Mouse (Mus musculus): ENCODE data around the gene Atp8b2. TPM values are rescaled to one million over a fixed set of nuclear protein-coding genes. Genes with fewer than 3 reads are reported as not detected.

Atp8b2 gene
- 10 to 100 TPM; 79.1 to 94.6 TPM for total RNA-seq (2021)
- long read RNA-seq, experiment 1, full-length matches to known transcripts, result 21 of 42 reads
- long read RNA-seq, experiment 1, partial matches to known transcripts, result 7 of 42 reads
- long read RNA-seq, experiment 1, other reads (novel, unspliced or antisense), result 14 of 42 reads
- long read RNA-seq, experiment 2, full-length matches to known transcripts, result 29 of 49 reads
- long read RNA-seq, experiment 2, partial matches to known transcripts, result 9 of 49 reads
- long read RNA-seq, experiment 2, other reads (novel, unspliced or antisense), result 11 of 49 reads

DNA sequence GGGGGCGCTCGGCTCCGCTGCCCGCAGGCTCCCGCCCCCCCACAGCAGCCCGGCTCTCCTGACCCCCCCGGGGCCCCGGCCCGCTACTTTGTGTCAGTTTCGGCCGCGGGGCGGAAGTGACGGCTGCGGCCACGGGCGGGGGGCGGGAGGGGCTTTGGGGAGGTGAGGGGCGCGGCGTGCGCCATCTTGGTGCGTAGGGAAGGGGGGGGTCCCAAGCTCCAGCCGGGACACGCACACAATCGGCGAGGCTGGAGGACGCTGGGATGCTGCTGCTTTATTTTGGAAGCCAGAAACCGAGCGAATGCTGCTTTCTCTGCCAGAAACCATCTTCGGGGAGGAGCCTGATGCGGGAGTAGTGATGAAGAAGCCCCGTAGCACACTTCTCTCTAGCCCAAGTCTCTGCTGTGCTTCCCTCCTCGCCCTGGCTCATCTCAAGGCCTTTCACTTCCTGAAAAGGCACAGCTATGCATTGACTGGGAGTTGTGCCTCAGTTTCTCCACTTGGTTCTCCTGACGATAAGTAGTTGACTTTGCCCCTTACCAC lies at the start of gene Atp8b2:
Gene Atp8b2 (minus strand): TSS at position 288 of the 543 bp plus-strand sequence.
- TF ChIP-seq CTCF (conservative IDR thresholded peaks at IDR 0.05), result no peak
- peak within 1 kb of the TSS; percentile 91 for H3K4me3 ChIP-seq
- H3K27ac ChIP-seq, result peak within 1 kb of the TSS; percentile 96
- peak; percentile 50 to 52 for DNase-seq (ENCODE audit: low spot score in 2 of 2)

DNA sequence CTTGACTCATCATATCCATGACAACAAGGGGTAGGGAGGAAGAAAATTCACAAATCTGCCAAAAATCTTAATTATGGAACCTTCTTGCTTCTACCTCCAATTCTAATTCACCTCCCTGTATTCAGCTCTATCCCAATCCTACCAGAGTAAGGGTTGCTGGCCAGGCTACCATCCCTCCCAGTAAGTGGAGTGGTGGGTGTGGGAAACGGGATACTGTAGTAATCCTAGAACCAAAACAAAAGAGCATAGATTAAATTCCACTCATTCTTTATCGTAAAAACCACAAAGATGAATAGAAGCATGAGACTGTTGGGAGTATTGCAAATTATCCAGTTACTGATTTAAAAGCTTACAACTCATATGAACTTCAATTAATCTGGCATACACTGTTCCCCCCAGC lies 47.0 kb upstream of the Atp8b2 start:
- no peak overlapping the region for H3K4me3 ChIP-seq
- TF ChIP-seq CTCF (conservative IDR thresholded peaks at IDR 0.05), result no peak
- no peak overlapping the region; the same call in 1 of the 2 replicates for H3K27ac ChIP-seq
- DNase-seq (ENCODE audit: low spot score in 2 of 2), result no peak

DNA sequence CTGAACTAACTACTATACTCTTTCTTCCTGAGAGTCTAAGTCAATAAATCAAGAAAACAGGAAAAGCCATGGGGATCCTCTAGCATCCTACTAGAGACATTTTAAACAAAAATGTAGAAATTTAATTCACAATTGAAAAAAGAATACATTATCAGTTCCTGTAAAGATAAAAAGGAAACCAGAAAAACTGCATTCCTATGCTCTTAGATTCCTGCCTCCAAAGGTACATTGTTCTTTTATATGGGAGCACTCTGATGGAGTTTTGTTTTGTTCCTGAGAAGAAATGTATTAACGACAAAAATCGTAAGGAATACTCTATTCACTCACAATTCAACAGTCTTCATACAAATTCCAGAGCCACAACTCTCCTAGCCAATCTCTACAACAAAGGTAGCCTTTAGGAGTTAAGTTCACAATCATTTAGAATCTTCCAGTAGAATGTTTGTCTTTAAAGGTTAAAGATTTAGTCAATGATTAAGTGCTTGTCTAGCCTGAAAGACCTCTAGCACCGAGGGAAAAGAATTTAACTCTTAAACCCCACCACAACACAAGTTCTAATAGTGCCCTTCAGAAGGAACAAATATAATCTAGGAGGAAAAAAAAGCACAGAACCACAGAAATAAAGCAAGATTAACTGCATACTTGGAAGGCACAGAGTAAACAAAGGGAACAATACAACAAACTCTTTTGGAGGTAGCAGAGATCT lies 40.9 kb upstream of the Atp8b2 start:
- no peak overlapping the region for H3K4me3 ChIP-seq
- no peak overlapping the region for H3K27ac ChIP-seq
- DNase-seq (ENCODE audit: low spot score in 2 of 2), result no peak
- no peak for TF ChIP-seq CTCF (conservative IDR thresholded peaks at IDR 0.05)

DNA sequence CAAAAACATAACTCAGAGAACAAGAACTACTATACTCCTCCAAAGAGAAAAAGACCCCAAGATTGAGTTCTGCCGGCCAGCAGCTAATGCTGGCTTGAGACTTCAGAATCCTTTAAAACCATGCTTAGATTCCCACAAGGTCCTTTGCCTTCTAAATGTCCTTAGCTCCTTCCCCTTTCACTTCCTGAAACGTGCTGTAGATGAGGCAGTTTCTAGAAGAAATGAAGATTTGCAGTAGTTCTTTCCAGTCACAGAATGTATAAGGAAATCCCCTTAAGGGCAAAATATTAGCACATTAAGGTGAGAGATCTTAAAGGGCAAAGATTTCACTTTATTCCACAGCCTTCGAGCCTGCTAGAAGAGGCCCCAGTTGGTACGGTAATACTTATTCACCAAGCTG lies 36.5 kb upstream of the Atp8b2 start:
- Histone ChIP-seq H3K27ac (no peak overlapping the region; the same call in 1 of the 2 replicates), H3K4me3 (no peak overlapping the region)
- TF ChIP-seq CTCF (conservative IDR thresholded peaks at IDR 0.05), result no peak
- no peak for DNase-seq (ENCODE audit: low spot score in 2 of 2)

DNA sequence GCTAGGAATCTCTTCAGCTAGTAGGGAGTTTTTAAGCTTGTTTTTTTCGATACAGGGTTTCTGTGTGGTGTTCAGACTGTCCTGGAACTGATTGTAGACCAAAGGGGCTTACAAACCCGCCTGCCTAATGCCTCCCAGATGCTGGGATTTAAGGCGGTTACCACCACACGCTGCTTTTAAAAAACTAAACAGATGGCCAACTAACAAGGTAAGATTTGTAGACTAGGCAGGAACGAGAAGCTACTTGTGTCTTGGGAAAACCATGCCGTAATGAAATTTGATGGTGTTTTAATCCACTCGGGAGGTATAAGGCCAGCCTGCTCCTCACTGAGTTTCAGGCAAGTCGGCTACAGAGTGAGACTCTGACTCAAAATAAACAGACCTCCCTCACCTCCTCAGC lies 35.8 kb upstream of the Atp8b2 start:
- DNase-seq (ENCODE audit: low spot score in 2 of 2), result no peak
- Histone ChIP-seq H3K27ac (peak overlapping the region; percentile 98), H3K4me3 (peak overlapping the region; percentile 62)
- TF ChIP-seq CTCF (conservative IDR thresholded peaks at IDR 0.05), result no peak

DNA sequence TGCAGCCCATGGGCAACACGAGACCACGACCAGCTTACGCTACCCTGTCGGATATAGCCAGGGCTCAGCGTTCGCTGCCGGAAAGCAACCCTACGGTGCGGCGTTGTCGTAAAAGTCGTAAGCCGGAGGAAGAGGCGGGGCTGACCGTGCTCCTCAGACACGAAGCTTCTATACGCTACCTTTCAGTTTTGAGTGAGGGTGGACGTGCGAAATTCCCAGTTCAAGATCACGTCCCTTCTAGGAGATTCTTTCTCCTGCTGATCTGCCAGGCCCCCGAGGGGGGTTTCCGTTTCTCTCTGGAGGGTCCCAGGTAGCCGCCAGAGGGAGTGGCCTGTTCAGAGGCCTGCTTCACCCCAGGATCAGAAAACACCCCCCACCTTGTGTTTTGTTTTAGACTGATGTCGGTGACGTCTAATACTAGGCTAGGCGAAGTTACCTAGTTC lies 35.3 kb upstream of the Atp8b2 start, which contains the start of gene Hax1:
Gene Hax1 (minus strand): TSS at position 169 of the 443 bp plus-strand sequence.
- TF ChIP-seq CTCF (conservative IDR thresholded peaks at IDR 0.05), result peak; percentile 57
- DNase-seq (ENCODE audit: low spot score in 2 of 2), result peak; percentile 93 to 94
- Histone ChIP-seq H3K4me3 (peak within 1 kb of the TSS; percentile 62), H3K27ac (peak within 1 kb of the TSS; percentile 98)

DNA sequence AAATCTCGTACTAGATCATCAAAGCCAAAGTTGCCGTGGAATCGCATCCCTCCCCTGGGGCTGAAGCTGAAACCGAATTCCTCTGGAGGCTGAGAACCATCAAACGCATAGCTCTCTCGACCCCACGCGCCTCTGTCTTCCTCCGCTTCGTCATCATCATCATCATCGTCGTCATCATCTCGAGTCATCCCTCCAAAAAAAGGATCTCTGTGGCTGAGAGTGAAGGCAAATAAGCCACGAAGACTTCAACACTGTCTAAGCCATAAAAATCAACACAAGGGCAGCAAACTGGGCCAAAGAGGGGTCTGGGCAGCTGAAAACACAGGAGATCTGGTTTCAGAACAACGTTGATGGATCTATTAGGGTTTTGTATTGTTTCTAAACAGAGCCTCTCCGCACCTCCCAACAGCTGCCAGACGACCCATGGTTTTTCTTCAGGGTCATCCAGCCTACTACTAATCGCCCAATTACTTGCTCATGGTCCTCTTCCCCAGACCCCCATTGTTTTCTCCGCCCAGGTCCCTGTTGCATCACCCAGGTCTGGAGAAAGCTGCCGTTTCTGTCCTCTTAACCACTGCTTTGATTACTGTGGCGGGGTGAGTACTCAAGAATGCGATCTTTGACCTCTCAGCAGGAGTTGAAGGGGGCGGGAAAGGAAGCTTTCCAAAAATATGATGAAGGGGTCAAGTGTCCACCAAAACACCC lies 34.6 kb upstream of the Atp8b2 start:
- TF ChIP-seq CTCF (conservative IDR thresholded peaks at IDR 0.05), result no peak

DNA sequence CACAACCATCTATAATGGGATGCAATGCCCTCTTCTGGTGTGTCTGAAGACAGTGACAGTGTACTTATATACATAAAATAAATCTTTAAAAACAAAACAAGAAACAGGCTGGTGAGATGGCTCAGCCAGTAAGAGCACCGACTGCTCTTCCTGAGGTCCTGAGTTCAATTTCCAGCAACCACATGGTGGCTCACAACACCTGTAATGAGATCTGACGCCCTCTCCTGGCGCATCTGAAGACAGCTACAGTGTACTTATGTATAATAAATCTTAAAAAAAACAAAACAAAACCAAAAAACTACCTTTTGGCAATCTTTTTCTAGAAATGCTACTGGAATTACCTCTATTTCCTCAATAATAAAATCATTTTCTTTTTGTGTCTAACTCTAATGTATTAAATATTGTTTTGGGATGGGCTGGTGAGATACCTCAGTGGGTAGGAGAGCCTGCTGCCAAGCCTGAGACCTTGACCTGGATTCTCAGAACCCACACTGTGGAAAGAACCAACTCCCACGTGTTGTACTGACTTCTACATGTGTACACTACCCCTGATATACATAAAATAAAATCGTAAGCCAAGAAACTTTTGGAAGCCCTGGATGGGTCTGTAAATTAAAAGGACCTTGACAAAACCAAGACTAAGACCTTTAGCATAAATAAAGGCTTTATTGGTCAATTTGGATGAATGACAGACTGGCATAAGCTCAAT lies 31.7 kb upstream of the Atp8b2 start:
- no peak overlapping the region for H3K27ac ChIP-seq
- peak; percentile 31 for TF ChIP-seq CTCF (conservative IDR thresholded peaks at IDR 0.05)
- H3K4me3 ChIP-seq, result no peak overlapping the region
- no peak for DNase-seq (ENCODE audit: low spot score in 2 of 2)

More for the DNA sequence above, 34.6 kb upstream of the Atp8b2 start:
- peak; percentile 23 to 25 for DNase-seq (ENCODE audit: low spot score in 2 of 2)
- Histone ChIP-seq H3K4me3 (peak overlapping the region; percentile 62), H3K27ac (peak overlapping the region; percentile 98)

DNA sequence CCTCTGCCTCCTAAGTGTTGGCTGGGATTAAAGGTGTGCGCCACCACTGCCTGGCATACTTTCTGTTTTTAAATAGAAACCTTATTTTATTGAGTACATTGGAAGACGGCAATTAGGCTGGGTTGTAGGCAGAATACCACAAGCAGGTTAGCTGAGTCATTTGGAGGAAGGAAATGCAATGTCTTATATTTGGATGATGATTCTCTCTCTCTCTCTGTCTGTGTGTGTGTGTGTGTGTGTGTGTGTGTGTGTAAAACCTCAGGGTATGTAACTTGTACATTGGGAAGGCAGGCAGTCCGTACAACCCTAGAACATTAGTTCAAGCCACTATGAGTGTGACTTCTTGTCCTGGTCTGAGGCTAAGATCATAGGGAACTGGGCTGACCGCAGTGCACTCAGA lies 24.5 kb upstream of the Atp8b2 start:
- no peak for TF ChIP-seq CTCF (conservative IDR thresholded peaks at IDR 0.05)
- H3K27ac ChIP-seq, result no peak overlapping the region
- H3K4me3 ChIP-seq, result no peak overlapping the region
- DNase-seq (ENCODE audit: low spot score in 2 of 2), result no peak

DNA sequence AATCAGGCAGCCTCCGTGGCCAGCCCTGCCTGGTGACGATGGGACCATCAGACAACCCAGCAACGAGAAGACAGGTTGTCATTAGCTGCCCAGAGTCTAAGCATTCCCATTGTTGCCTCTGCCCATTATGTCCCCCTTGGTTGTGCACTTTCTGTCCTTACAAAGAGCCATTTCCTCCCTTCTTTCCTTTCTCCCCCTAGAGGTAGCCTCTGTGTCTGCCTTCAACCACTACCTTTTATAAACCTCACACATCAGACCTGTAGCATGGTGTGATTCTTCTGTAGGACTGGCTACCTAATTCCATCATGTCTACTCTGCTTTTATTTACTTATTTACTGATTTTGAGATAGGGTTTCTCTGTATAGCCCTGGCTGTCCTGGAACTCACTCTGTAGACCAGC lies 23.9 kb upstream of the Atp8b2 start:
- no peak for DNase-seq (ENCODE audit: low spot score in 2 of 2)
- no peak overlapping the region for H3K4me3 ChIP-seq
- no peak overlapping the region for H3K27ac ChIP-seq
- TF ChIP-seq CTCF (conservative IDR thresholded peaks at IDR 0.05), result peak; percentile 38

DNA sequence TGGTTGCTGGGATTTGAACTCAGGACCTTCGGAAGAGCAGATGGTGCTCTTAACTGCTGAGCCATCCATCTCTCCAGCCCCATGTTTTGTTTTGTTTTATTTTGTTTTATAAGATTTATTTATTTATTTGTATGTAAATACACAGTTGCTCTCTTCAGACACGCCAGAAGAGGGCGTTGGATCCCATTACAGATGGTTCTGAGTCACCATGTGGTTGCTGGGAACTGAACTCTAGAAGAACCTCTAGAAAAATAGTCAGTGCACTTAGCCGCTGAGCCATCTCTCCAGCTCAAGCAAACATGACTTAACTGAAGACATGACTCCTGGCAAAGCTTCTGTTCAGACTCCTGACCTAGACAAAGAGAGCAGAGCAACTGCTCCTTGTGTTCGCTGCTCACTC lies 19.1 kb upstream of the Atp8b2 start:
- no peak overlapping the region for H3K4me3 ChIP-seq
- no peak overlapping the region for H3K27ac ChIP-seq
- no peak for TF ChIP-seq CTCF (conservative IDR thresholded peaks at IDR 0.05)
- DNase-seq (ENCODE audit: low spot score in 2 of 2), result no peak

DNA sequence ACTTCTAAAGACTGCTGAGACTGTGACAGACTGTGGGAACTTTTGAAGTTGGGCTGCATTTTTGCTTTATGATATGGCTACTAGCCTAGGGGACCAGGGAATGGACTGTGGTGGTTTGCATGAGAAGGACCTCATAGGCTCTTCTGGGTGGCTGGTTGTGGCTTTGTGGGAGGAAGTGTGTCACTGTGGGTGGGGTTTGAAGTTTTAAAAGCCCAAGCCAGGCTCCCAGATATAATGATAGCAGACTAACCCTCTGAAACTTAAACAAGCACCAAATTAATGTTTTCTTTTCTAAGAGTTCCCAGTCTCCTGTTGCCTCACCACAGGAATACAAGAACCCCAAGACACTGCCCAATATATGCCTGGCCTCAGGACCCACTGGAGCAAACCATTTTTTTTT lies 13.6 kb upstream of the Atp8b2 start:
- no peak for TF ChIP-seq CTCF (conservative IDR thresholded peaks at IDR 0.05)
- DNase-seq (ENCODE audit: low spot score in 2 of 2), result no peak
- H3K4me3 ChIP-seq, result no peak overlapping the region
- no peak overlapping the region for H3K27ac ChIP-seq

All from layer of hippocampus, adult 2 months (tissue).